Mouse (Mus musculus): Measurements from ENCODE around the gene Gm28043.

- no peak for TF ChIP-seq CTCF (IDR thresholded peaks at IDR 0.05; ENCODE audit: low read depth)
- no peak for TF ChIP-seq EP300 (optimal IDR thresholded peaks at IDR 0.05)
Observed at GRCm38 (mm10) chr17:29619231-29619630, 4.6 kb downstream of the Gm28043 start.

All from stomach, postnatal 0 days (tissue).